Mouse (Mus musculus): Measurements from ENCODE around the gene Gm28374.
"Not testable (repeated sequence)": the region's sequence is repeated elsewhere in the genome, so short reads cannot be mapped to it uniquely, and the experiment has no call there.

Gm28374 gene

GRCm38 (mm10) chr19:6082156-6082555 lies at the start of gene Gm28374:
TSS of gene Gm28374 (minus strand) at chr19:6082256.
- DNase-seq (ENCODE audit: extremely low read depth, low read depth, low spot score), result no peak

DNA sequence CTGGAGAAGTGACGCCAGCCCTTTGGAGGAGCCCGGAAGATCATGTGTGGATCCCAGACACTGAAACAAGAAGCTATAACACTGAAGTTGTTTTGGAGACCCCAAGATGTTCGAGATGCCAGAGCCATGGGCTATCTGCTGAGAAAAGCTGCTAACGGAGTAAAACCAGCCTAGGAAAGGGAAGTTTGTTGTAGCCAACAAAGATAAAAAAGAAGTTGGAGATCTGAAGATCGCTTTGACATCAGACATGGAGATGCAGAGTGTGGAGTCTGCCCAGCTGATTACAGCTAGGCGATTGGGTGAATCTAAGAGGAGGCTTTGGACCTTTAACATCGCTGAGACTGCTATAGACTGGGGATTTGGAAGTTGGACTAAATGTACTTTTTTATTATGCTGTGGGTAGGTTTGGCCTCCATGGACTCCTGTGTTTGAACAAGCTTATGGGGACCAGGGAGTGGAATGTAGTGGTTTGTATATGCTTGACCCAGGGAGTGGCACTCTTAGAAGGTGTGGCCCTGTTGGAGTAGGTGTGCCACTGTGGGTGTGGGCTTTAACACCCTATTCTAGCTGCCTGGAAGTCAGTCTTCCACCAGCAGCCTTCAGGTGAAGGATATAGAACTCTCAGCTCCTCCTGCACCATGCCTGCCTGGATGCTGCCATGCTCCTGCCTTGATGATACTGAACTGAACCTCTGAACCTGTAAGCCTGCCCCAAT lies 48.5 kb upstream of the Gm28374 start:
- not testable (repeated sequence) for DNase-seq (ENCODE audit: extremely low read depth, low read depth, low spot score)

GRCm38 (mm10) chr19:6127760-6128341 lies 45.8 kb upstream of the Gm28374 start, which contains the start of gene Snx15:
TSS of gene Snx15 (minus strand) at chr19:6128304.
- DNase-seq (ENCODE audit: extremely low read depth, low read depth, low spot score), result peak; percentile 88

DNA sequence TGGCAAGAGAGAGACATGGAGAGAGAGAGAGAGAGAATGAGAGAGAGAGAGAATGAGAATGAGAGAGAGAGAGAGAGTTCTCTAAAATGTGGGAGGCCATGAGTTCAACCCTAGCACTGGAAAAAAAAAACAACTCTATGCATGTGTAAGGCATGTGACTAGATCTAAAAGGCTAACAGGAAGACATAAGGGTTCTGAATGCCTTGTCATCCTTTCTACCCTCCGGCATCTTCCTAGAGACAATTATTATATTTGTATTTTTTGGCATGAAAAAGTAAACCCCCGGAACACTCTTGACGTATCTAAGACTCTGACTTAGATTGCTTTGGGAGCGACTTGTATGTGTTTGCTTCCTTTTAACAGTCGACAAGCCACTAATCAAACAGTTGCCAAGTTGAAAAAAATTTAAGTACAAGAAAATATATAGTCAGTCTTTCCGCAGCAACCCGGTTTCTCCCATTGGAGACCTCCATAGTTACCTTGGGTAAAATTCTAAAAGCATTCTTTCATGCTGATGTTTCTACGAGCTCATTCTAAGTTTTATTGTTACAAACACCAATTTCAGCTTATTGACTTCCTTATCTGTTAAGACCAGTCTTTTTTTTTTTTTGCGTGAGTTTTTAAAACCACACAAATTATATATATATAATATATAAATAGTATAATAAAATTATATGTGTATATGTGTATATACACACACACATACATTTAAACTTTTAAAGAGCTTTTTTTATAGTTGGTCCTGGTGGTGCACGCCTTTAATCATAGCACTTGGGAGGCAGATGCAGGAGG lies 44.9 kb upstream of the Gm28374 start:
- no peak for DNase-seq (ENCODE audit: extremely low read depth, low read depth, low spot score)

DNA sequence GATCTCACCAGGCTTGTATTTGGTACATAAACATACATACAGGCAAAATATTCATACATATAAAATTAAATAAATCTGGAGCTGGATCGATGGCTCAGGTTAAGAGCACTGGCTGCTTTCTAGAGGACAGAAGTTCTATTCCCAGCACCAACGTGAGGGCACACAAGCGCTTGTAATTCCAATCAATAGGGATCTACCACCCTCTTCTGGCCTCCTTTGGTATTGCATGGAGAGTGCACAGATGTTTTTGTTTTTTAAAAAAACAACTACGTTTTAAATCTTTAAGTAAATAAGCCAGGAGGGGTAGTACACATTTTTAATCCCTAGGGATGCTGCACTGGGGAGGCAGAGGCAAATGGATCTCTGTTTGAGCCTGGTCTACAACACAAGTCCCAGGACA lies 44.2 kb upstream of the Gm28374 start:
- no peak for DNase-seq (ENCODE audit: extremely low read depth, low read depth, low spot score)

GRCm38 (mm10) chr19:6124898-6125297 lies 42.8 kb upstream of the Gm28374 start:
- DNase-seq (ENCODE audit: extremely low read depth, low read depth, low spot score), result no peak

DNA sequence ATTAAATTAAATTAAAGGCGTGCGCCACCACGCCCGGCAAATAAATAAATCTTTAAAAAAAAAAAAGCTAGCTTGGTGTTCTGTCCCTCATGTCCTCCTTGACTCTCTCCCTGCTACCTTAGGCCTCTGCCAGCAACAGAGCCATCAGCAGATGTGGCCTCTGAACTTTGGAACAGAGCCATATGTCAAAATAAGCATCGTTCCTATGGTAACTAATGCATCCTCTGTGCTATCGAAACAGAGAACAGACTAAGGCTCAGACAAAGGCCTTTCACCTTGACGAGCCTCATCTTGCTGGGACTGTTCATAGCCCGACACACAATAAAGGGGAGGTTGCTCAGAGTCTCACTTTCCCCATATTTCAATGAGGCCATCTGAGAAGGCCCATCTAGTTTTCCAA lies 41.3 kb upstream of the Gm28374 start:
- DNase-seq (ENCODE audit: extremely low read depth, low read depth, low spot score), result no peak

DNA sequence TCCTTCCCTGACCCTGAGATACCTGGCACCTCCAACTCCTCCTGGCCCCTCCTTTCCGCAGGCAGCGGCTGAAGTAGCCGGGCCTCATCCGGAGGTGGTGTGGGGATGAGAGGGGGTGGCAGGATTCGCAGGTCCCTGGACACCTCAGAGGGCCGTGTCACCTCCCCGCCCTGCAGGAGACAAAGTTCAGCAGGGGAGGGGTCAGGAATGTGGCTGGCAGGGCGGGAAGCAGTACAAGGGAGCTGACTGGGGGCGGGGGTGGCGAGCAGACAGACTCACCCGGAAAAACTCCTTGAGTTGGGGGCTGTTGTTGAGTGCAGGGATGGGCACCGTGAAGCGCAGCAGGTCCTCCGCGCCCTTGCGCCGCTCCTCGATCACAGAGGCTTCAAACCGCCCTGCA lies 39.7 kb upstream of the Gm28374 start:
- DNase-seq (ENCODE audit: extremely low read depth, low read depth, low spot score), result no peak

DNA sequence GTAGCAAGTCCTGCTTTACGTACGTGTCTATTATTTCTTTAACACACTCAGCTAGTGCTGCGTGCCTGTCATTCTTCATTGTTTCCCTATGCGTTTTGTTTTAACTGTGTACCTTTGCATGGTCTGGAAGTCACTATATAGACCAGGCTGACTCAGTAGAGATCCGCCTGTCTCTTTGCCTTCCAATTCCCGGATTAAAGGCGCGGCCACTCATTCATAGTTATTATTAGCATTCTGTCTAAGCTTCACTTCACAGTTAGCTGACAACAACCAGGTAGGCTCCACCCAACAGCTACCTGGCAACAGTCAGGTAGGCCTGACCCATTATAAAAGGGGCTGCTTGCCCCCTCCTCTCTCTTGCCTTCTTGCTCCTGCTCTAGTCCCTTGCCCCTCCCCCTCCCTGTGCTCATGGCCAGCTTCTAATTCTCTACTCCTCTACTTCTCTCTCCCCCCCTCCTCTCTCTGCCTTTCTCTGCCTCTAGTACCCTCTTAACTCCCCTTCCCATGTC lies 36.7 kb upstream of the Gm28374 start:
- no peak for DNase-seq (ENCODE audit: extremely low read depth, low read depth, low spot score)

GRCm38 (mm10) chr19:6117986-6118676 lies 36.1 kb upstream of the Gm28374 start, which contains the start of gene Sac3d1:
TSS of gene Sac3d1 (minus strand) at chr19:6118650.
- peak; percentile 58 for DNase-seq (ENCODE audit: extremely low read depth, low read depth, low spot score)

DNA sequence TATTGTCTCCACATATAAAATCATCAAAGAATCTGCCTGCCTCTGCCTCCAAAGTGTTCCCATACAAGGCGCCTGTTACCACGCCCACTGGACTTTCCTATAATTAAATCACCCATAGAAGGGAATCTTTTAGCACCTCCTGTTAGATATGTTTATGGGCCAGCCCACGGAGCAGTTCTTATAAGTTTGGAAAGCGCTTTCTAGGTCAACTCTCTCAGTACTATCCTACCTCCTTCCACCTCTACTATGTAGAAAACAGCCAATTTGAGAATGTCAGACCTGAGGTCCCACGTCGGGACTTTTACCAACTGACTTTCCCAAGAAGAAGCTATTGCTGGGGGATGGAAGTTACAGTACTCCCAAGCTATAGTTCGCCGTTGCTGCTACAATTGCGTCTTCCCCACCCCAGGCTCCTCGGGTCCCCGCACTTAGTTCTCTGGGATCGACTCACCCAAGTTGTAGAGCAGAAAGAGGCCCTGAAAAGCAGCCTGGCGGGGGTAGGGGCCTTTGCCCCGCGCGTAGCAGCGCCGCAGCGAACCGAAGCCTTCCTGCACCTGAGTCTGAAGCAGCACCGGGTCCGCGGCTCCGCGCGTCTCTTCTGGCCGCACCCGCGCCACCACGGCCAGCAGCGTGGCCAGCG lies 35.4 kb upstream of the Gm28374 start:
- no peak for DNase-seq (ENCODE audit: extremely low read depth, low read depth, low spot score)

DNA sequence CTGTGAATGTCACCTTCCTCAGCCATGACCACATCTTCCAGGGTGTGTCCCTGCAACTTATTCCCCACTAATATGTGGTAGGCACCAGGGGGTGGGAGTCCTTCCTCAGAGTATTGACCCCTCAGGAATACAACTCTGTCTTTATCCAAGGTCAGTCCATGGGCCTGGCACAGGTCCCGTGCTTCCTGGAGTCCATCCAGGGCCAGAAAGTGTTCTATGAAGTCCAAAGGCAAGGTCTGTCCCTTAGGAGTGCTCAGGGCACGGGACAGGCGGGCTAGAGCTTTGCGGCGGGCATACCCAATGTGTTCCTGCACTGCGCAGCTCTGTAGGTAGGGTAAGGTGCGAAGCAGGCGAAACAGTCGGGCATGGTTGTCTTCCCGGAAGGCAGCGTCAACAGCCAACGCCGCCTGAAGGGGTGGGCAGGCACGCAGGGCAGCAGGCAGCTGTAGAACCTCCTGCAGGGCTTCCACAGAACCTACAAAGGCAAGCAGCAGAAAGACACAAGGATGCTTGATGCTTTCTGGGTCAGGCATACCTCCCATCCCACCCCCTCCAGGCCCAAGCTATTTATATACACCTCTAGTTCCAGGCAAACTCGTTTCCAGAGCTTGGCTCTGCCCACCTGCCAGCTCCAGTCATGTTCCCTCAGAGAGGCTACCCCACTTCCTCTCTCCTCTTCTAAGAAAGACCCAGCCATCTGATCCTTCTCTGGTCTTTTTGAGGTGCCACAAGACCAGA lies 34.2 kb upstream of the Gm28374 start:
- DNase-seq (ENCODE audit: extremely low read depth, low read depth, low spot score), result no peak

DNA sequence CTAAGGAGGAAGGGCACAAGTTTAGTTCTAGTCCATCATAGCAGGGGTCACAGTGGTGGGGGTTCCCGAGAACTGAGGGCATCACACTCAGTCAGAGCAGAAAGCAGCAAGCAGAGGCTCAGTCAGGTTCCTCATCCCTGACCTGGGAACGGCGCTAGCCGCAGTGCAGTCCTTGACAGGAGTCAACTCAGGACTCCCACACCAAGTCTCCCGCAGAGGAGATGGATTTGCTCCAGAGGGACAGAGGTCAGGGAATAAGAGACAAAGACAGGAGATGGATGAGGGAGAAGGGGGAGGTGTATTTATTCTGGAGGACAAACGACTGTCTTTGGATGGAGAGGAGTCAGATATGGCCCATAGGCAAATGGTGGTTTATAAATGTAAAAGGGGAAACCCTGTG lies 31.1 kb upstream of the Gm28374 start:
- DNase-seq (ENCODE audit: extremely low read depth, low read depth, low spot score), result no peak

- DNase-seq (ENCODE audit: extremely low read depth, low read depth, low spot score), result no peak
These were observed 23.5 kb upstream of the Gm28374 start, which contains the start of gene Naaladl1 for GRCm38 (mm10) chr19:6105586-6105985. TSS of gene Naaladl1 (plus strand) at chr19:6105782.

DNA sequence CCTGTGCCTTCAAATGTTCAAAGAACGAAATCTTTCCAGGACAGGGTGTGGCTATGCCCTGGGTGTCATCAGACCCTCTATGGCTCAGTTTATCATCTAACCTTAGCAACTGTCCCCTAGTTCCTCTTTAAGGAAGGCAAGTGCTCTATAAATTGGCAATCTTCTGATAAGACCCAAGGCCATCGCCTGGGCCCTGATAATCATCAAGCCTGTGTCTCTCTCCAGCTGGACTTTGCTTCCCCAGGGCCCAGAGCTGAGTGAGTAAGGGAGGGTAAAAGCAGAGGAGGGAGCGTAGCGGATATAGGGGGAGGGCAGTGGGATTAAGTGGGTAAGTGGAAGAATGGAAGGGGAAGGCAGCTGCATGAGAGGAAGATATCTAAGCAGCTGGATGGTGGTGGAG lies 22.4 kb upstream of the Gm28374 start:
- DNase-seq (ENCODE audit: extremely low read depth, low read depth, low spot score), result no peak

DNA sequence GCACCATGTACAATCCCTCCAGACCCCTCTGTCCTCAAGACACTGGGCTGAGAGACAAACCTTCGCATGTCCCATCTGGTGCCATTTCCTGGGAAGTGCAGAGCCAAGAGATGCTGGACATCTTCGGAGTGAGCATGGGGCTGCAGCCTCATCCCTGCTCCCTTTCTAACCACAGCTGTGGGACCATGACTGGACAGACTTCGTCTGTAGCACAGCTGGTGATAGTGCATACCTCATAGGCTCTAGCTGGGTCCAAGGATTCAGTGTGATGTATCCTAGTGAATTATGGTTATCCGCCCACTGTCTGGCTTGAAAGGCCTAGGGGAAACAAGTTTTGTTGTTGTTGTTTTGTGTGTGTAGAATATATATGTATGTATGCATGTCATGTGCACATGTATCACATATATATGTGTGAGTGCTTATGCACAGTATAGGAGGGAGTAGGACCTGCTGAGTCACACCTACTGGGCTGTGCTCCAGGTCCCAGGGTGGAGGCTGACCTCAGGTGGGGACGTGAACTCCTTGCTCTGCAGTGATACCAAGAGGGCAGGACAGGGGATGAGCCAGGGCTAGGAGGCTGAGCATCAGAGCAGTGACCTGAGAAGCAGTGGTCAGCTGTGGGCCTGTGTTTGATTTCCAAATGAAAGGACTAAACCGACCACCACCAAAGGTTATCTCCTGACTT lies 20.3 kb upstream of the Gm28374 start:
- no peak for DNase-seq (ENCODE audit: extremely low read depth, low read depth, low spot score)

DNA sequence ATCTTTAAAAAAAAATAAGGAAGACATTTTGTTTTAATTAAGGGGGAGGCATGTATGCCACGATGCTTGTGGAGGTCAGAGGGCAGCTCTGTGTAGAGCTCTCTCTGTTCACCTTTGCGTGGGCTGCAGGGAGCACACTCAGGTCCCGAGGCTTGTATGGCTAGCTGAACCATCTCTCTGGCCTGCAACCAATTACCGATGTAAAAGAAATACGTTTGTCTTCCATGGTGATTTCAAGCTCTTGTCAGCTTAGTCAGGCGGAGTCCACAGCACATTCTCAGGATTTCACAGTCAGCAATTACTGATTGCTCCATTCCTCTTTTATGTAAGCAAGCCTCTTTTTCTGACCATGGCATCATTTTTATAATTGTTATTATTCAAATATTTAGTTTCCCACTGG lies 19.1 kb upstream of the Gm28374 start:
- no peak for DNase-seq (ENCODE audit: extremely low read depth, low read depth, low spot score)

DNA sequence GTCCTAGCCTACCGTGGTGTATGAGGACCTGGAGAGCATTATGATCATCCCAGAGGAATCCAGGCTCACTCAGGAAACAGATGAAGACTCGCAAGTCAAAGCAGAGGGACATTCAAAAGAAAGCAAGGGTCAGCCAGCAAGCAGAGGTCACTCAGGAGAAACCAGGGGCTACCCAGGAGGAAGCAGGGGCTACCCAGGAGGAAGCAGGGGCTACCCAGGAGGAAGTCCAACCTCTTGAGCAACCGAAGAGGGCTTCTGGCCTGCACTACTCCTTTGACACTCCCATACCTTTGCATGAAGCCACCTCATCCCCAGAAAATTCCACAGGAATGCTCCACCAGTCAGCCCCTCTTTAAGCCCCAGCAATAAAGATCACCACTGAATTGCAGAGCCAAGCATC lies 15.8 kb upstream of the Gm28374 start:
- no peak for DNase-seq (ENCODE audit: extremely low read depth, low read depth, low spot score)

DNA sequence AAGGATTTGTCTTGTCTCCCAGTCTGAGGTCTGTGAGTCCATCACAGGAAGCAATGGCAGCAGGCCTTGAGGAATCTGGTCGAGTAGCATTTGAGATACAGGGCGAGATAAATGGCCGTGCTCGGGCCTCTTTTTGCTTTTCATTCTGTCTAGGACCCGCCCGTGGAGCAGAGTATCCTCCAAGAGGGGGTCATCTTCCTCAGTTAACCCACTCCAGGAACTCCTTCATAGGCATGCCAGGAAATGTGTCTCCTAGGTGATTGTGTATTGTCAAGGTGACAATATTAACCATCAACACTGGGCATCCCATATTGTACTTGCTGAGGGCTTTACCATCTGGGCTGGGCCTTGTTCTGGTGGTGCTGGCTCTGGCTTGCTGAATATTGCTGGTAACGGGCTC lies 12.1 kb upstream of the Gm28374 start, which contains the start of gene AC131692.1:
Gene AC131692.1, plus strand, starts transcription at position 301 of the 400 bp plus-strand sequence.
- DNase-seq (ENCODE audit: extremely low read depth, low read depth, low spot score), result no peak

All from fat pad, adult 2 months (tissue).